Mouse (Mus musculus) MEL (cell line): ENCODE data around the gene Cyp4f17. TPM values are rescaled to one million over a fixed set of nuclear protein-coding genes. Genes with fewer than 3 reads are reported as not detected.
A peak's percentile ranks its signal among the peaks of the same experiment; 100 is the strongest.

ENCODE experiments used
- DNase-seq: peaks from one replicate; pipeline ENCODE4 v3.0.0; 2011; ENCODE audit warnings: low read depth, low spot score
- H3K27ac ChIP-seq: 2 replicates; pipeline ENCODE4 v1.5.1; 2012; ENCODE audit warnings: low read depth, mild to moderate bottlenecking, control low read depth, low read length, moderate library complexity; ENCODE audit not compliant: control insufficient read depth
- H3K27me3 ChIP-seq, 2 experiments: fragments of 150-350 bp in 1 of 2; sonication (generic) in 1 of 2; 2 replicates each; pipeline ENCODE4 v1.6.1; 2012; ENCODE audit warnings: low read length in 2 of 2, mild to moderate bottlenecking in 2 of 2, improper control_type of control experiment in 1 of 2, moderate library complexity in 1 of 2; ENCODE audit not compliant: insufficient read depth in 2 of 2, control insufficient read depth in 1 of 2
- H3K36me3 ChIP-seq, 2 experiments: 2 replicates each; pipeline ENCODE4 v1.6.1; 2012 to 2014; ENCODE audit warnings: low read length in 2 of 2, improper control_type of control experiment in 1 of 2, inconsistent platforms in 1 of 2, mild to moderate bottlenecking in 1 of 2; ENCODE audit not compliant: insufficient read depth in 2 of 2, control insufficient read depth in 1 of 2
- H3K4me1 ChIP-seq, 2 experiments: fragments of 150-350 bp in 1 of 2; sonication (generic) in 1 of 2; 2 replicates each; pipeline ENCODE4 v1.6.1; 2012; ENCODE audit warnings: low read length in 2 of 2, improper control_type of control experiment in 1 of 2, mild to moderate bottlenecking in 1 of 2; ENCODE audit not compliant: insufficient read depth in 2 of 2, control insufficient read depth in 1 of 2
- H3K4me3 ChIP-seq, 2 experiments: fragments of 150-350 bp in 1 of 2; sonication (generic) in 1 of 2; 2 replicates each; pipeline ENCODE4 v1.5.1; 2012; ENCODE audit warnings: low read depth in 2 of 2, low read length in 2 of 2, mild to moderate bottlenecking in 2 of 2, moderate library complexity in 2 of 2, control low read depth in 1 of 2, improper control_type of control experiment in 1 of 2; ENCODE audit not compliant: control insufficient read depth in 1 of 2, insufficient read depth in 1 of 2
- H3K79me2 ChIP-seq: 2 replicates; pipeline ENCODE4 v1.6.1; 2012; ENCODE audit warnings: mild to moderate bottlenecking, low read length, moderate library complexity; ENCODE audit not compliant: control insufficient read depth, poor library complexity, insufficient read depth
- H3K9ac ChIP-seq: 2 replicates; pipeline ENCODE4 v1.6.1; 2012; ENCODE audit warnings: low read depth, mild to moderate bottlenecking, control low read depth, low read length, moderate library complexity; ENCODE audit not compliant: control insufficient read depth, poor library complexity, severe bottlenecking
- H3K9me3 ChIP-seq: fragments of 150-350 bp; sonication (generic); replicated peaks from 2 replicates; pipeline ENCODE4 v1.6.1; 2012; ENCODE audit warnings: mild to moderate bottlenecking, low read length, improper control_type of control experiment, moderate library complexity; ENCODE audit not compliant: insufficient read depth
- CTCF ChIP-seq, 3 experiments: IDR thresholded peaks in 2 of 3; conservative IDR thresholded peaks in 1 of 3; 2 replicates each; pipeline ENCODE4 v1.5.1; 2011 to 2012; ENCODE audit warnings: low read length in 3 of 3, low read depth in 2 of 3, mild to moderate bottlenecking in 2 of 3, improper control_type of control experiment in 1 of 3, inconsistent platforms in 1 of 3, mixed read lengths in 1 of 3, moderate library complexity in 1 of 3; ENCODE audit not compliant: control insufficient read depth in 1 of 3, insufficient read depth in 1 of 3, poor library complexity in 1 of 3, severe bottlenecking in 1 of 3
- E2F4 ChIP-seq: IDR thresholded peaks from 2 replicates; pipeline ENCODE4 v1.6.1; 2011; ENCODE audit warnings: low read depth, low read length, improper control_type of control experiment, borderline replicate concordance
- ETS1 ChIP-seq: IDR thresholded peaks from 2 replicates; pipeline ENCODE4 v1.6.1; 2012; ENCODE audit warnings: low read depth, mild to moderate bottlenecking, inconsistent platforms, low read length, improper control_type of control experiment, moderate library complexity
- GABPA ChIP-seq: IDR thresholded peaks from 2 replicates; pipeline ENCODE4 v1.6.1; 2012; ENCODE audit warnings: low read depth, mild to moderate bottlenecking, inconsistent platforms, low read length, improper control_type of control experiment, moderate library complexity
- JUND ChIP-seq: IDR thresholded peaks from 2 replicates; pipeline ENCODE4 v1.6.1; 2011; ENCODE audit warnings: low read depth, mild to moderate bottlenecking, improper control_type of control experiment, low read length
- KAT2A ChIP-seq: conservative IDR thresholded peaks from 2 replicates; pipeline ENCODE4 v1.6.1; 2012; ENCODE audit warnings: low read depth, low read length, improper control_type of control experiment, inconsistent platforms
- MXI1 ChIP-seq: IDR thresholded peaks from 2 replicates; pipeline ENCODE4 v1.6.1; 2011; ENCODE audit warnings: mild to moderate bottlenecking, low read depth, low read length, improper control_type of control experiment
- MYC ChIP-seq: IDR thresholded peaks from 2 replicates; pipeline ENCODE4 v1.6.1; 2011; ENCODE audit warnings: low read depth, mild to moderate bottlenecking, low read length, improper control_type of control experiment, moderate library complexity
- NELFE ChIP-seq: IDR thresholded peaks from 2 replicates; pipeline ENCODE4 v1.6.1; 2011; ENCODE audit warnings: low read depth, low read length, improper control_type of control experiment
- NRF1 ChIP-seq: IDR thresholded peaks from 2 replicates; pipeline ENCODE4 v1.6.1; 2014; ENCODE audit warnings: low read depth, mild to moderate bottlenecking, inconsistent platforms, low read length, improper control_type of control experiment, moderate library complexity; ENCODE audit not compliant: poor library complexity, insufficient read depth, severe bottlenecking
- POLR2AphosphoS2 ChIP-seq: IDR thresholded peaks from 2 replicates; pipeline ENCODE4 v1.6.1; 2011; ENCODE audit warnings: low read length, improper control_type of control experiment
- POLR2AphosphoS5 ChIP-seq: IDR thresholded peaks from 2 replicates; pipeline ENCODE4 v1.6.1; 2012; ENCODE audit warnings: low read depth, borderline replicate concordance, mild to moderate bottlenecking, inconsistent platforms, low read length, moderate library complexity, mixed read lengths
- RAD21 ChIP-seq: IDR thresholded peaks from 2 replicates; pipeline ENCODE4 v1.6.1; 2011; ENCODE audit warnings: mild to moderate bottlenecking, low read depth, low read length, improper control_type of control experiment
- RCOR1 ChIP-seq: IDR thresholded peaks from 2 replicates; pipeline ENCODE4 v1.6.1; 2012; ENCODE audit warnings: low read depth, mild to moderate bottlenecking, inconsistent platforms, low read length, improper control_type of control experiment
- USF1 ChIP-seq: IDR thresholded peaks from 2 replicates; pipeline ENCODE4 v1.6.1; 2014; ENCODE audit warnings: low read depth, mild to moderate bottlenecking, inconsistent platforms, low read length, improper control_type of control experiment, moderate library complexity
- USF2 ChIP-seq, 2 experiments: IDR thresholded peaks; 2 replicates each; pipeline ENCODE4 v1.6.1; 2011 to 2012; ENCODE audit warnings: improper control_type of control experiment in 2 of 2, low read length in 2 of 2, borderline replicate concordance in 1 of 2, inconsistent platforms in 1 of 2, low read depth in 1 of 2, mild to moderate bottlenecking in 1 of 2; ENCODE audit not compliant: insufficient read depth in 1 of 2
- ZKSCAN1 ChIP-seq: IDR thresholded peaks from 2 replicates; pipeline ENCODE4 v1.6.1; 2012; ENCODE audit warnings: low read depth, mild to moderate bottlenecking, inconsistent platforms, low read length, improper control_type of control experiment, moderate library complexity
- ZMIZ1 ChIP-seq: IDR thresholded peaks from 2 replicates; pipeline ENCODE4 v1.6.1; 2012; ENCODE audit warnings: low read depth, mild to moderate bottlenecking, inconsistent platforms, low read length, improper control_type of control experiment, moderate library complexity
- ZNF384 ChIP-seq: IDR thresholded peaks from 2 replicates; pipeline ENCODE4 v1.6.1; 2012; ENCODE audit warnings: low read depth, mild to moderate bottlenecking, inconsistent platforms, low read length, improper control_type of control experiment
- polyA plus RNA-seq, 2 experiments: library from polyadenylated mRNA; stranded (reverse) in 1 of 2; unstranded in 1 of 2; fragments of >175 nt in 1 of 2; fragments of >200 nt in 1 of 2; gene quantifications; 2 replicates each; pipeline versions ENCODE4 v1.2.1 to v1.2.4; 2012; ENCODE audit warnings: low replicate concordance in 2 of 2, low read depth in 1 of 2; ENCODE audit not compliant: insufficient read length in 2 of 2, insufficient read depth in 1 of 2, missing spikeins in 1 of 2
- total RNA-seq: library from RNA; depleted of rRNA; stranded (reverse); fragments of 300-350 nt; gene quantifications from 2 replicates; pipeline ENCODE4 v1.2.3, GENCODE M21; 2012

The Cyp4f17 gene
- total and polyA plus RNA-seq, 3 experiments = 0.42 to 1.8 TPM; not detected in 1

DNA sequence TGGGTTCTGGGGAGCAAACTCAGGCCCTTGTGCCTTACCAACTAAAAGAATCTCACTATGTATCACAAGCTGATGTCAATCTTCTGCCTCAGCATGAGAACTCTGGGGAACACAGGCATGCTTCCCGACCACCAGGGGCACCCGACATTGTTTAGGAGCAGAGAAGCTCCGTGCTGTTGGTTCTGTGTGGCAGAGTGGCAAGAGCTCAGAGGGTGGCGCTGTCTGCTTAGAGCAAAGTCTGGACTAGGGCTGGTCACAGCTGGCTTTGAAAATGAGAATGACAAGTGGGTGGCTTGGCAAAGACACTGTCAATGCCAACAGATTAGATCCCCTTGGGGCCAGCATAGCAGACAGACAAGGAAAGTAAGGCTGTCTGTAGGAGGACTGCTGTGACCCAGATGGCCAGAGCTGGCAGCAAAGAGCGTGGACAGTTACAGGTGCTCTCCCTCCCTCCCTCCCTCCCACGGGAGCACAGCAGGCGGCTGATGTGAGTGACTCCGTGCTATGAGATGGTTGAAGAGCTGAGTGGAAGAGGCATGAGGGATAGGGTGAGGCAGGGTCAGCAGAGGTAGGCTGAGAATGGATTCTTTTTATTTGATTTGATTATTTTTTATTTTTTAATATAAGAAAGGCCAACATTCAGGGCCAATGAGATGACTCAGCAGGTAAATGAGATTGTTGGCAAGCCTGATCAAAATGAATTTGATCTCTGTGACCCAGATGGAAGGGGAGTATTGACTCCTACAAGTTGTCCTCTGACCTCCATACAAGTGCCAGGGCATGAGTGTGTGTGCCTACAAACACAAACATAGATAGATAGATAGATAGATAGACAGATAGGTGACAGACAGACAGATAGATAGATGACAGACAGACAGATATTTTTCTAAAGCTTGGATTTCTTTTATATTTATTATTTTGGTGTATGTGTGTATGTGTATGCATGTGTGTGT is 26.0 kb upstream of the Cyp4f17 start:
- Histone ChIP-seq H3K4me1 (no peaks in the 10 kb centered on the region), H3K4me3 (no peak overlapping the region), H3K79me2 (no peaks in the 10 kb centered on the region), H3K36me3 (no peaks in the 10 kb centered on the region), H3K9me3 (no peaks in the 10 kb centered on the region), H3K27ac (no peak overlapping the region), H3K27me3 (no peaks in the 10 kb centered on the region), H3K9ac (no peak overlapping the region)
- DNase-seq = no peak
- TF ChIP-seq E2F4 (no peak), GABPA (no peak), ZKSCAN1 (no peak), MXI1 (no peak), CTCF (IDR thresholded peaks at IDR 0.05 in 2 of 3, conservative IDR thresholded peaks at IDR 0.05 in 1 of 3; ENCODE audit: control insufficient read depth in 1 of 3, insufficient read depth in 1 of 3, low read depth in 2 of 3, low read length in 3 of 3, poor library complexity in 1 of 3, severe bottlenecking in 1 of 3) (peak in 2 of 3 experiments; percentile 3 to 14; a peak in 1 of 6 replicates), NRF1 (no peak), POLR2AphosphoS5 (no peak), ETS1 (no peak)

DNA sequence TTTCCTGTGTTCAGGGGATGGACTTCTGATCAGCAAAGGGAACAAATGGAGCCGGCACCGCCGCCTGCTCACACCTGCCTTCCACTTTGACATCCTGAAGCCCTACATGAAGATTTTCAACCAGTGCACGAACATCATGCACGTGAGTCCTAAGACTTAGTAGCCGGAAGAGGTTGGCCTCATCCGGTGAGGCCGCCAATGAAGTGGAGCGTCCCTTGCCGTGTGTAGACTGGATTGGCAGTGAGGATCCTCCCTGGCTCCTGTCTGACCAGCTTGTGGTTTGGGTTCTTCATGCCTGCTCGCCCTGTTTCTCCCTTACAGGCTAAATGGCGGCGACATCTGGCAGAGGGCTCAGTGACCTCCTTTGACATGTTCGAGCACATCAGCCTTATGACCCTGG is 24.1 kb upstream of the Cyp4f17 start:
- H3K9ac ChIP-seq = no peak overlapping the region
- TF ChIP-seq ZMIZ1 (no peak), KAT2A (no peak), POLR2AphosphoS5 (no peak), USF2 (IDR thresholded peaks at IDR 0.05; ENCODE audit: borderline replicate concordance in 1 of 2, insufficient read depth in 1 of 2, low read depth in 1 of 2, low read length in 2 of 2) (no peak), USF1 (no peak), POLR2AphosphoS2 (no peak), ZNF384 (no peak), MYC (no peak), JUND (no peak), RAD21 (no peak), E2F4 (no peak), RCOR1 (no peak), NRF1 (no peak), NELFE (no peak)
- no peaks in the 10 kb centered on the region for H3K9me3 ChIP-seq
- H3K79me2 ChIP-seq = no peaks in the 10 kb centered on the region
- H3K36me3 ChIP-seq = no peaks in the 10 kb centered on the region
- H3K27me3 ChIP-seq = no peaks in the 10 kb centered on the region; a peak in 1 of 4 replicates
- no peak for DNase-seq
- H3K4me3 ChIP-seq = no peak overlapping the region
- no peak overlapping the region for H3K27ac ChIP-seq
- H3K4me1 ChIP-seq = no peaks in the 10 kb centered on the region
